Mouse (Mus musculus): ENCODE data around the gene Pdhb.
A peak's percentile ranks its signal among the peaks of the same experiment; 100 is the strongest.

Gene Pdhb

DNA sequence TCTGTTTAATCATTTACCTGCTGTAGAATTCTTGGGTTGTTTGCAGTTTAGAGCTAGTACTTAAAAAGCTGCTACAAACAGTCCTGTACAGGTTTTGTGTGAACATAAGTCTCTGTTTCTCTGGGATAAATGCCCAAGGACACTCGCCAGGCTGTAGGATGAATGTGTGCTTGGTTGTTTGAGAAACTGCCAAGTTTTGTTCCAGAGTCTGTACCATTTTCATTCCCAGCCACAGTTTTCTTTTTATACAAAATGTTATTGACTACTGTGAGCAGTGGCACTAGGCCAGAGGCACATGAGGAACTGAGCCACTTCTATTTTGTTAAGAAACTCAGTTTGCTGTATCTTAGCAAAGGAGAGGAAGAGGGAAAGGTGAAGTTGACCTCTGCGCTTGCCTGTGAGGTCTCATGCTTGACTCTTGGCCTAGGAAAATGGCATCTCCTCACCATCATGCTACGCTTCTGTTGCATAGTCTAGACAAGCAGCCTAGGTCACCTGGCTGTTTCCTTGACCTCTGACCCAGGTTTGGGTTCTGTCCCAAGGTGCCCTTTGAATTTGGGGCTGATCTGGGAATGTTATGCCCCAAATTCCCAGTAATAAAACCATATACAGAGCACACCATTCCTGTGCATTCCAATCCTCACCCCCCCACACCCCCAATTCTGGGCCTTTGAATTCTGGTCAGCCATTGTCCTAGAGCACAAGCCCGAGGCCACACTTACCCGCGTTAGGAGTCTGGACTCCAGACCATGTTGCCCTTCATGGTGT is 13.6 kb upstream of the Pdhb start:
- DNase-seq = no peak

GRCm38 (mm10) chr14:8183330-8183729 is 10.5 kb upstream of the Pdhb start:
- DNase-seq = no peak

GRCm38 (mm10) chr14:8180371-8181035 is 7.7 kb upstream of the Pdhb start:
- no peak for DNase-seq

- DNase-seq = no peak
These were observed 3.4 kb upstream of the Pdhb start for GRCm38 (mm10) chr14:8176251-8176650.

- no peak for DNase-seq
These were observed 1.8 kb upstream of the Pdhb start for GRCm38 (mm10) chr14:8174634-8175033.

- peak; percentile 66 for DNase-seq
These were observed 871 bp upstream of the Pdhb start for GRCm38 (mm10) chr14:8173542-8174250.

GRCm38 (mm10) chr14:8164463-8164862 is 8.4 kb downstream of the Pdhb start:
- DNase-seq = no peak

DNA sequence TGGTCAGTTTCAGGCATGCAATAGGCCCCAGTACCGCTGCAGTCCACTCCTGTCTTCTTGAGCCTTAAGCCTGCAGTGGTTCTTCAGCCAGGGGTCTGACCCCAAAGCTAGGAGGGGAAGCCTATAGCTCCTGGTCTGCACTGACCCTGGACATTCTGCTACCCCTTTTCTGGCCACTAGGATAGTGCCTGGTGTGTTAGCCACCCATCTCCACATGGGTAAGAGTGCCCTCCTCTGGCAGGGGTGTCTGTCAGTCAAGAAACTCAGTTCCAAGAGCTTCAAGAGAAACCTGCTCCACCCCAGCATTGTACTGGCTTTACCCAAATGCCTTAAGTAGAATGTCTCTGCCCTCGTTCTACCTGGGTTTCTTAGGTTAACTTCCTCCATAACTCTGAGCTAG is 11.0 kb downstream of the Pdhb start:
- DNase-seq = no peak

DNA sequence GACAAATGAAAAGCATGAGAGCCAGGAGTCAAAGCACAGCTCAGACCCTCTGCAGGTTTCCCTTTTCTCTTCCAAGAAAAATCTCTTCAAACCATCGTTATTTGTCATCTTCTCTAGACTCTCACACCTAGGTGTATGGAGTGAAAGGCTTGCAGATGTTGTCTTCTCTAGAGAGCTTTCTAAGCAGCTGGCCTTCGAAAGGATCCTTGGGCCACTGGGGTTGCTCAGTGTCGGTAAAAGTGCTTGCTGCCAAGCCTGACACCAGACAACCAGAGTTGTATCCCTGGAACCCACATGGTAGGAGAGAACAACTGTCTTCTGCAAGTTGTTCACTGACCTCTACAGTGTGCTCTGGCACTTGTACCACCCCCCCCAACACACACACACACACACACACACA is 13.7 kb downstream of the Pdhb start:
- DNase-seq = no peak

DNA sequence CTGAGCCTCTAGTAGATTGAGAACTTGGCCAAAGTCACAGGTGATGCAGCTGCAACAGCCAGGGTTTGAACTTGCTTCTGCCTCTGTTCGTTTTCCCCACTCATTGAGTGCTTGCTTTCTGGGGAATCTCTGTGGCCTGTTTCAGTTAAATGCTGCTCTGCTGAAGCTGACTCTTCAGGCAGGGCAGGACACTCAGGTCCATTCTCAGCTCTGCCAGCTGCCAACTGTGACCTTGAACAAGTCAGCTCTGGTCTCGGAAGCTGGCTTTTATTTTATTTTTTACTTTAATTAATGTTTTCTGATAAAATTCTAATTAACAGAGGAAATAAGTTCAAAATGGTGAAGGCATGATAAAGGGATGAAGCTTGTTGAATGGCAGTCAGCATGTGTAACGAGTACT is 14.1 kb downstream of the Pdhb start:
- DNase-seq = no peak

DNA sequence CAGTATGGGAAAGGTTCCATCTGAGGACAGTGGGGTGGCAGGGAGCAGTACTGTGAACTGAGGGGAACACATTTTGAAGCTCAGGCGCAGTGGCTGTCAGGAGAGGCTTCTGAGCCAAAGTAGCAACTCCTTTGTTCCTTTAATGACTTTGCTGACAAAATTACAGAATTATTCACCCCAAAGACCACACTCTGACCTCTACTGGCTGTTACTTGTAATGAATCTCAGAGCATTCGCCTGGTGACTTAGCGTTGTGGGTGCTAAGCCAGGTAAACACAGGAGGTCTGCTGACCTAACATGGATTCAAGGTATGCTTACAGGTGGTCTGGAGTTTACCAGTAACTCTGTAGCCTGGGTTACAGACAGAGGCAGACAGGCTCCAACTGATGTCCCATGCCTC is 15.9 kb downstream of the Pdhb start:
- no peak for DNase-seq

- DNase-seq = no peak
These were observed 18.8 kb downstream of the Pdhb start for GRCm38 (mm10) chr14:8154072-8154471.

GRCm38 (mm10) chr14:8151757-8152156 is 21.1 kb downstream of the Pdhb start:
- no peak for DNase-seq

GRCm38 (mm10) chr14:8148842-8149241 is 24.0 kb downstream of the Pdhb start:
- no peak for DNase-seq

GRCm38 (mm10) chr14:8146611-8147223 is 26.1 kb downstream of the Pdhb start:
- no peak for DNase-seq

GRCm38 (mm10) chr14:8145594-8146558 is 26.9 kb downstream of the Pdhb start:
- DNase-seq = no peak

- DNase-seq = no peak
These were observed 31.7 kb downstream of the Pdhb start for GRCm38 (mm10) chr14:8141131-8141530.

DNA sequence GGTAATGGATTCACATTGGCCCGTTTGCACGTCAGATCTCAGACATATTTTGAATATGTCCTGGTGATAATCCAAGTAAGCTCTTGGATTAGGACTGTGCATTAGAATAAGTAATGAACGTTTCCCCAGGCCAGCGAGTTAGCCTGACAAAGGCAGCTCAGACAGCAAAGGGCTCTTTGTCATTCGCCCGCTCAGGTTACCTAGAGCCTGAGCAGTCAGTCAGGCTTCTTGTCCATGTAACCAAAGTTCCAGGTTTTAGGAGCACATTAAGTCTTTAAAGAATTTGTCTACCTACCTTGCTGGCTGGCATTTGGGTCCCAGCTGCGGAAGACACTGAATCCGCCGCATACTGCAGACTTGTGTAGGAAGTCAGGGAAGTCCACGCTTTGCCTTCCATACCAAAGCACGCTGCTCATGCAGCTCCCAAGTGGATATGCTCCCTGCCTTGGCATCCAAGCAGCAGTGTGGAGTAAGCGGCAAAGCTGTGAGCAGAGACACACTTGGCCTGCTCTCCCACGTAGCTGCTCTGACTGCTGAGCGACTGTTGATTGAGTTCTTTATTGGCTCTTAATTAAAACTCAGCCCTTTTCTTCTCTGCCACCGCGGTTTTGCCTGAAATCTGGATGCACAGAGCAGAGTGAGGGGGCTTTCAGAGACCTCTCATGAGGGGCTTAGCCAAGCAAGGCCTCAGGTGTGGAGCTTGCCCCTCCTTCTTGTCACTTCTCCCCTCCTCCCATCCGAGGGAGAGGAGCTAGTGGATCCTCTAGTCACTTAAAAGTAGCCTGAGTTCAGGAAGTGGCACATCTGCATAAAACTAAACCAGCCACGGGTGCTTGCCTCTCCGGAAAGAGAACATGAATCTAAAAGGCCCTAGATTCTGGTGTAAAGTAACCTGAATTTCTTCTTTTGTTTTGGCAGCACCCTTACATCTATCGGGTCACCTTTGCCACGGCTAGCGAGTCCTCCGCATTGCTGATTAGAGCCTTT is 32.8 kb downstream of the Pdhb start:
- DNase-seq = no peak

DNA sequence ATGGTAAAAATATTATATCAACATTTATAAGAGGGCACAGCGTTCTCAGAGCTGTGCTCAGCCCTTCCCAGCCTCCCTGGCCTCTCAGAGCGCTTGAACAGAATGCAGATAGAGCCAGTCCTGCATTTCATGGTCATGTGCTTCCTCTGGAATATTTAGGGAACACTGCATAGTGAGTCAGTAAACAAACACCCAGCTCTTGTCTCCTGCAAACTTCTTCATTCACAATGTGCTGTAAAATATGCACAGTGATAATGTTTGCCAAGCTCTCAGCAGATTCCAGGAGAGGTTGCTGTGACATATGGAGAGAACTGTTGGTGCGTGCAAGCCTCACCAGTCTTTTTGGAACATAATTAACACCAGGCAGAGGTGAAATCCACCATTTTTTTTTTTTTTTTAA is 37.7 kb downstream of the Pdhb start:
- DNase-seq = peak; percentile 65

DNA sequence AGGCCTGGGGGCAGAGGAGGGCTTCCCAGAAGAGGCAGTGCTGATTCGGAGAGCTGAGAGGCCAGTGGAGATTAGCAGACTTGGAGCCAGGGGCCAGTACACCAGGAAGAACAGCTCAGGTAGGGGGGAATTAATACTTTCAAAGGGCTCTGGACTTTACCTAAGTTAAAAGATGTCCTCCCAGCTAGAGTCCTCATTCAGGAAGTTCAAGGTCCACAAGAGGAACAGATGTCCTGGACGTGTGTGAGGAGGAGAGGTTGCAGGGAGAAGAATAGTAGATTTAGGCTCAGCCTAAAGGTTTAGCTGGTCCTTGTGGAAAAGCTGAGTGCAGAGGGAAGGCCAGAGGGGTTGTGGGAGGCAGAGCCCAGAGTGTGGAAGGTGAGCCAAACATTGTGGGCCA is 38.6 kb downstream of the Pdhb start:
- DNase-seq = no peak

GRCm38 (mm10) chr14:8132789-8133188 is 40.0 kb downstream of the Pdhb start:
- DNase-seq = no peak
